Mouse (Mus musculus) MEL (cell line): Measurements from ENCODE around the gene Umad1.
A peak's percentile ranks its signal among the peaks of the same experiment; 100 is the strongest.

Source experiments
- BHLHE40 ChIP-seq: IDR thresholded peaks from 2 replicates; pipeline ENCODE4 v1.6.1; 2012; ENCODE audit warnings: low read depth, mild to moderate bottlenecking, inconsistent platforms, low read length, improper control_type of control experiment, borderline replicate concordance
- CTCF ChIP-seq, 3 experiments: IDR thresholded peaks in 2 of 3; conservative IDR thresholded peaks in 1 of 3; 2 replicates each; pipeline ENCODE4 v1.5.1; 2011 to 2012; ENCODE audit warnings: low read length in 3 of 3, low read depth in 2 of 3, mild to moderate bottlenecking in 2 of 3, improper control_type of control experiment in 1 of 3, inconsistent platforms in 1 of 3, mixed read lengths in 1 of 3, moderate library complexity in 1 of 3; ENCODE audit not compliant: control insufficient read depth in 1 of 3, insufficient read depth in 1 of 3, poor library complexity in 1 of 3, severe bottlenecking in 1 of 3
- ETS1 ChIP-seq: IDR thresholded peaks from 2 replicates; pipeline ENCODE4 v1.6.1; 2012; ENCODE audit warnings: low read depth, mild to moderate bottlenecking, inconsistent platforms, low read length, improper control_type of control experiment, moderate library complexity
- GATA1 ChIP-seq: IDR thresholded peaks from 2 replicates; pipeline ENCODE4 v1.6.1; 2011; ENCODE audit warnings: low read depth, low read length, improper control_type of control experiment
- MYB ChIP-seq: IDR thresholded peaks from 2 replicates; pipeline ENCODE4 v1.6.1; 2011; ENCODE audit warnings: mild to moderate bottlenecking, low read depth, low read length, improper control_type of control experiment
- TBP ChIP-seq: IDR thresholded peaks from 2 replicates; pipeline ENCODE4 v1.8.0; 2011; ENCODE audit warnings: low read depth, low read length, improper control_type of control experiment
- ZNF384 ChIP-seq: IDR thresholded peaks from 2 replicates; pipeline ENCODE4 v1.6.1; 2012; ENCODE audit warnings: low read depth, mild to moderate bottlenecking, inconsistent platforms, low read length, improper control_type of control experiment

- TF ChIP-seq MYB (no peak), GATA1 (no peak), ETS1 (no peak), ZNF384 (no peak), TBP (no peak), CTCF (IDR thresholded peaks at IDR 0.05 in 2 of 3, conservative IDR thresholded peaks at IDR 0.05 in 1 of 3; ENCODE audit: control insufficient read depth in 1 of 3, insufficient read depth in 1 of 3, low read depth in 2 of 3, low read length in 3 of 3, poor library complexity in 1 of 3, severe bottlenecking in 1 of 3) (peak; percentile 39 to 62 (median 59); a peak in 5 of 6 replicates), BHLHE40 (no peak)
These were observed 19.4 kb downstream of the Umad1 start for GRCm38 (mm10) chr6:8278426-8279002.
